Mouse (Mus musculus): ENCODE results near the gene Asb17. TPM values are rescaled to one million over a fixed set of nuclear protein-coding genes. Genes with fewer than 3 reads are reported as not detected.
"Not testable (repeated sequence)": the region's sequence is repeated elsewhere in the genome, so short reads cannot be mapped to it uniquely, and the experiment has no call there.

Asb17 gene
- total RNA-seq (2014; fragmentation: Nextera tagmentation) = 11.2 and 12.2 TPM in 2 replicates
- total RNA-seq (2017) = 3.7 and 4.2 TPM in 2 replicates

GRCm38 (mm10) chr3:153844030-153844429 is at the start of gene Asb17:
Gene Asb17 (plus strand): TSS chr3:153844209.
- ATAC-seq (replicated peaks; ENCODE audit: low FRiP score, low TSS enrichment, poor library complexity, severe bottlenecking) = no peak

GRCm38 (mm10) chr3:153797574-153797973 is 46.4 kb upstream of the Asb17 start:
- peak; percentile 29; the same call in 1 of the 2 replicates for ATAC-seq (replicated peaks; ENCODE audit: low FRiP score, low TSS enrichment, poor library complexity, severe bottlenecking)

GRCm38 (mm10) chr3:153799603-153800002 is 44.4 kb upstream of the Asb17 start:
- no peak for ATAC-seq (replicated peaks; ENCODE audit: low FRiP score, low TSS enrichment, poor library complexity, severe bottlenecking)

- 0 out of 2 replicates have a peak, but pooled peaks have one; percentile 24 for ATAC-seq (replicated peaks; ENCODE audit: low FRiP score, low TSS enrichment, poor library complexity, severe bottlenecking)
These were observed 43.3 kb upstream of the Asb17 start for GRCm38 (mm10) chr3:153800690-153801089.

GRCm38 (mm10) chr3:153801541-153801940 is 42.5 kb upstream of the Asb17 start:
- ATAC-seq (replicated peaks; ENCODE audit: low FRiP score, low TSS enrichment, poor library complexity, severe bottlenecking) = no peak

- ATAC-seq (replicated peaks; ENCODE audit: low FRiP score, low TSS enrichment, poor library complexity, severe bottlenecking) = peak; percentile 44; the same call in 1 of the 2 replicates
These were observed 41.4 kb upstream of the Asb17 start for GRCm38 (mm10) chr3:153802640-153803039.

- no peak for ATAC-seq (replicated peaks; ENCODE audit: low FRiP score, low TSS enrichment, poor library complexity, severe bottlenecking)
These were observed 40.0 kb upstream of the Asb17 start for GRCm38 (mm10) chr3:153804032-153804431.

GRCm38 (mm10) chr3:153806077-153806772 is 37.8 kb upstream of the Asb17 start:
- peak; percentile 71 for ATAC-seq (replicated peaks; ENCODE audit: low FRiP score, low TSS enrichment, poor library complexity, severe bottlenecking)

- ATAC-seq (replicated peaks; ENCODE audit: low FRiP score, low TSS enrichment, poor library complexity, severe bottlenecking) = 0 out of 2 replicates have a peak, but pooled peaks have one; percentile 1
These were observed 37.1 kb upstream of the Asb17 start for GRCm38 (mm10) chr3:153806773-153807443.

- ATAC-seq (replicated peaks; ENCODE audit: low FRiP score, low TSS enrichment, poor library complexity, severe bottlenecking) = peak; percentile 59
These were observed 36.4 kb upstream of the Asb17 start for GRCm38 (mm10) chr3:153807444-153808149.

GRCm38 (mm10) chr3:153808406-153808805 is 35.6 kb upstream of the Asb17 start:
- no peak for ATAC-seq (replicated peaks; ENCODE audit: low FRiP score, low TSS enrichment, poor library complexity, severe bottlenecking)

GRCm38 (mm10) chr3:153814026-153814425 is 30.0 kb upstream of the Asb17 start:
- no peak for ATAC-seq (replicated peaks; ENCODE audit: low FRiP score, low TSS enrichment, poor library complexity, severe bottlenecking)

GRCm38 (mm10) chr3:153817376-153817890 is 26.6 kb upstream of the Asb17 start:
- no peak for ATAC-seq (replicated peaks; ENCODE audit: low FRiP score, low TSS enrichment, poor library complexity, severe bottlenecking)

GRCm38 (mm10) chr3:153818723-153819122 is 25.3 kb upstream of the Asb17 start:
- ATAC-seq (replicated peaks; ENCODE audit: low FRiP score, low TSS enrichment, poor library complexity, severe bottlenecking) = 0 out of 2 replicates have a peak, but pooled peaks have one; percentile 43

- ATAC-seq (replicated peaks; ENCODE audit: low FRiP score, low TSS enrichment, poor library complexity, severe bottlenecking) = no peak
These were observed 24.6 kb upstream of the Asb17 start for GRCm38 (mm10) chr3:153819438-153819837.

- peak; percentile 43; the same call in 1 of the 2 replicates for ATAC-seq (replicated peaks; ENCODE audit: low FRiP score, low TSS enrichment, poor library complexity, severe bottlenecking)
These were observed 20.1 kb upstream of the Asb17 start for GRCm38 (mm10) chr3:153823671-153824515.

GRCm38 (mm10) chr3:153825197-153825596 is 18.8 kb upstream of the Asb17 start:
- ATAC-seq (replicated peaks; ENCODE audit: low FRiP score, low TSS enrichment, poor library complexity, severe bottlenecking) = no peak

GRCm38 (mm10) chr3:153826616-153827015 is 17.4 kb upstream of the Asb17 start:
- ATAC-seq (replicated peaks; ENCODE audit: low FRiP score, low TSS enrichment, poor library complexity, severe bottlenecking) = no peak

GRCm38 (mm10) chr3:153829788-153830187 is 14.2 kb upstream of the Asb17 start:
- not testable (repeated sequence) for ATAC-seq (replicated peaks; ENCODE audit: low FRiP score, low TSS enrichment, poor library complexity, severe bottlenecking)
